Mouse (Mus musculus) skeletal muscle tissue, postnatal 0 days (tissue): ENCODE data around the gene Sh3pxd2a. TPM values are rescaled to one million over a fixed set of nuclear protein-coding genes. Genes with fewer than 3 reads are reported as not detected.

Source experiments
- microRNA-seq, 2 experiments: library from miRNA; unstranded; fragments of <30 nt; microRNA quantifications; one replicate each; pipeline ENCODE4; 2016
- polyA plus RNA-seq: library from polyadenylated mRNA; unstranded; fragments of >200 nt; fragmentation: Nextera tagmentation; extraction: Ambion mirVana; gene quantifications from 2 replicates; pipeline ENCODE4 v1.2.1, GENCODE M21; 2015

The Sh3pxd2a gene
- 6.7 and 8.0 TPM in 2 replicates for polyA plus RNA-seq

GRCm38 (mm10) chr19:47464304-47465241, at the start of gene Sh3pxd2a:
Gene Sh3pxd2a, minus strand, starts transcription at chr19:47464401.

Small RNA genes lying within 50 kb of the gene (microRNA-seq; reads per million reads assigned to microRNA genes)
- gene Mir6995: 0.21 to 0.41 reads per million in 2 experiments

Other genes with a start within 250 kb of the Sh3pxd2a start
- gene Stn1, start 73.1 kb upstream of the Sh3pxd2a start, polyA plus RNA-seq: 20.2 and 21.5 TPM in 2 replicates
- gene Slk, start 115.3 kb upstream of the Sh3pxd2a start, polyA plus RNA-seq: 6.9 and 8.5 TPM in 2 replicates
- gene Col17a1, start 227.7 kb upstream of the Sh3pxd2a start, polyA plus RNA-seq: 2.5 and 2.9 TPM in 2 replicates